Mouse (Mus musculus) 416B (cell line): Measurements from ENCODE around the gene Nhlrc4.
A peak's percentile ranks its signal among the peaks of the same experiment; 100 is the strongest.

Source experiments
- DNase-seq: peaks from one replicate; pipeline ENCODE4 v3.0.0; 2011; ENCODE audit warnings: low read depth

Gene Nhlrc4

DNA sequence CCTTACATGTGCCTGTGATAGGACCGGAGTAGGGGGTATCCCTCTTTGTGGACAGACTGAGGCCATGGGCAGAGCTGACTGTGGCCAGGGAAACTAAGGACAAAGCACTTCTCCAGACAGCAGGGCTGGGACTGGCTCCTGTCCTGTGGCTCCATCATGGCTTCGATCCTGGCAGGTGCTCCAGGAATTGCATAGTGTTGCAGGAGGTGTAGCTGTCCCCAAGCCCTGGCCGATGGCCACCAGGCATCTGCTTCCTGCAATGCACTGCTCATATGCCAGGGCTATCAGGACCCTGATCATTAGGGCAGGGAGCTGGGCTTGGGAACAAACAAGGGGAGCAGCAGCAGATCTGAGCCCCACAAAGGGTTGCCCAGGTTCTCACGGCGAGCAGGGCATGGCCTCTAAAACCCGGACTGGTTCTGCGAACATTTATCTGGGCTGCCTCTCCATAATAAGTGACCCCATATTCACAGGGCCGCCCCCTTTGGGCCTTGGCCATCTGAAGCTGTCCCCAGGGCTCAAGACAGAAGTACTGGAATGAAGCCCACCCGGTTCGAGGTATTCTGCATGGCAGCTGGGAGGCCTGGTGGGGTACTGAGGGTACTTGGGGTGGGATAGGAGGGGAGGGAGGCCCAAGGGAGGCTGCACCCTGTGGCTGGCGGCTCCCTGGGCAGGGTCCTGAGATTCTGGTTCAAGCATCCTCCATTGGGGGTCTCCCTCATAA is 14.2 kb upstream of the Nhlrc4 start:
- no peak for DNase-seq

DNA sequence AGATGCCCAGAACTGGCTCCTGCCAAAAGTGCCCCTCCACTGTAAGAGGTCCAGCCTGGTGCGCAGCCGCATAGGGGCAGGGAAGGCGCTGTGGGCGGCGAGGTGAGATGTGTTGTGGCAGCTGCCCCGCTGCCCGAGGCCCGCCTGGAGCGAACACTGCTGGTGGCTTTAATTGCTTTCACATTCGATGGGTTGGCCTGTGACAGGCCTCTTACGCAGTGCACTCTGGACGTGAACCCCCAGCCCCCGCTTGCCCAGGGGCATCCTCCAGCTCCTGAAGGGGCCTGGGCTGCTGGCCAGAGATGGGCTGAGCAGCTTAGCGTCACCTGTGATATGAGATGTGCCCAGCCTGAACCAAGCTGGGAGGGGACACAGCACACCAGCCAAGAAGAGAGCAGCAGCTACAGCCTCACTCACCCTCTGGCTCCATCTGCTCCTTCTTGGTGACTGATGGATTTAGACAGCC is 12.9 kb upstream of the Nhlrc4 start:
- DNase-seq: no peak

DNA sequence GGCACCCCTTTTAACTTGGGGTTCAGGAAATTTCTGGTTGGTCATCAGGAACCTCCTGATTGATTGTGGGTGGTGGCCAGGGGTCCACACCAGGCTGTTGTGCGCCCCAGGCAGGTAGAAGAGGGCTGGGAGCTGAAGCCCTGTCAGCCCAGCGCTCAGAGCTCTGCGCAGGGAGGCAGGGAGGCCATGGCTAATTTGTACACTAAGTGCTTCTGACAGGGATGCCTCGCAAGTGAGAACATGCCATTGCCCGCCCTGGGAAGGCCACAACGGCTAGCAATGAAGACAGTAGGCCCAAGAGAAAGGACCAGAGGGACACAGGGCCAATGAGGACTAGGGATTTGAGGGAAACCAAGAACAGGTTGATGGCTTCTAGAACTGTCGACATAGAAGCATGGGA is 11.9 kb upstream of the Nhlrc4 start:
- DNase-seq: no peak

DNA sequence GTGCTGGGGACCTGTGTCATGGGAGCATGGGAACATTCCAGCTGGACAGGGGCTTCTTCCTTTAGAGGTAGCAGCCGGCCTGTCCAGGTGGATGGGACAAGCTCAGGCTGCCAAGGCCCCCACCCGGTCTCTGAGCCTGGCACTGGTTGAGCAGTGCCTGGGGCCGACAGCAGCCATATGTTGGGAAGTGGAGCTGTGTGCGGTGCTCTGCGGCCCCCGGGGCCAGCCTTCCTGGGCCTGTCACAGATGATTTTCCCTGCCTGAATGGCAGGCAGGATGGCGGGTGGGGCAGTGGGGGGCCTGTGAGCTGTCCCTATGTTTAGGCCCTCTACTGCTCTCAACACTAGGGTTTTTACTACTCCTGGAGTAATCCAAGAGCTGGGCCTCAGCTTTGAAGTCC is 11.4 kb upstream of the Nhlrc4 start:
- DNase-seq: no peak

DNA sequence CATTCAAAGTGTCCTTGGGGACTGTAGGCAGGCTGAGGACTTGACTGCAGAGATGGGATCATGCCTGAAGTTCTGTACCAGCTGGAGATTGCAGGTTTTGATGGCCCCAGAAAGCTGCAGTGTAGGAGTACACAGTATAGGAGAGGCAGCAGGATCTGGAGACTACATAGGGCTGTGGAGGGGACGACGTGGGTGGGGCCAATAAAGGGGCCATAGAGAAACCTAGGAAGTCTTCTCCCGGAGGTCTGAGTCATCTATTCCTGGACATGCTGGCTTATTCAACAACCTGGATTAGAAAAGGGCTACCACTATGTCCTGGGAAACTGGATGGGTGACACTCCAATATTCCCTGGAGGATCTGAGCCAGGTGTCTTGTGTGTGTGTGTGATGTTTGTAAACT is 11.0 kb upstream of the Nhlrc4 start:
- no peak for DNase-seq

DNA sequence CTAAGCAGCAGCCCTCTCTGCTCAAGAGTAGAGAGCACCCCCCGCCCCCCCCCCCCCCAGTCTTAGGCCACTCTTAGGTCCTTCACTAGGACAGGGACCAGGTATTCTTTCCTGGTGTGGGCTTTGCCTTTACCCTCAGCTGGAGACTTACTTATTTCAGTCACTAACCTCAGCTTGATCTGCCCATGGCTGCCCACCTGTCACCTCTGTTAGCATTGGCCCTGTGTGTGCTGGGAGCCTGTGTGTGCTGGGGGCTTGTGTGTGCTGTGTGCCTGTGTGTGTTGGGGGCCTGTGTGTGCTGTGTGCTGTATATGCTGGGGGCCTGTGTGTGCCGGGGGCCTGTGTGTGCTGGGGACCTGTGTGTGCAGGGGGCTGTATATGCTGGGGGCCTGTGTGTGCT is 9.9 kb upstream of the Nhlrc4 start:
- no peak for DNase-seq

DNA sequence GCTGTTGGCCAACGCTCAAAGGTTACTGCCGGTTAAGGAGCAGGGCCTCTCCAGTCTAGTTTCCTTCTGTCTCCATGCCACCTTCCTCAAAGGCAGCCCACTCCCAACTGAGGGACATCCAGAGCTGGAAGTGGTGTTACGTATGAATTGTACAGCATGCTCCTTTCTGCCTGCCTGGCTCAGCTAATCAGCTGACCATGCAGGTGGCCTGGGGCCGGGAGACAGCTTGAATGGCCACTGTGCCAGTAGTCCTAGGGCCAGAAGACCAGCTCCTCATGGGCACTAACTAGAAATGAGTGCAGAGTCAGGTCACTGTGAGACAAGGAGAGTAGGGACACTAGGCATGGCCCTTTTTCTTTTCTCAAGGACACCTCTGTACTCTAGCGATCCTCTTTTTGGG is 8.4 kb upstream of the Nhlrc4 start:
- DNase-seq: no peak

DNA sequence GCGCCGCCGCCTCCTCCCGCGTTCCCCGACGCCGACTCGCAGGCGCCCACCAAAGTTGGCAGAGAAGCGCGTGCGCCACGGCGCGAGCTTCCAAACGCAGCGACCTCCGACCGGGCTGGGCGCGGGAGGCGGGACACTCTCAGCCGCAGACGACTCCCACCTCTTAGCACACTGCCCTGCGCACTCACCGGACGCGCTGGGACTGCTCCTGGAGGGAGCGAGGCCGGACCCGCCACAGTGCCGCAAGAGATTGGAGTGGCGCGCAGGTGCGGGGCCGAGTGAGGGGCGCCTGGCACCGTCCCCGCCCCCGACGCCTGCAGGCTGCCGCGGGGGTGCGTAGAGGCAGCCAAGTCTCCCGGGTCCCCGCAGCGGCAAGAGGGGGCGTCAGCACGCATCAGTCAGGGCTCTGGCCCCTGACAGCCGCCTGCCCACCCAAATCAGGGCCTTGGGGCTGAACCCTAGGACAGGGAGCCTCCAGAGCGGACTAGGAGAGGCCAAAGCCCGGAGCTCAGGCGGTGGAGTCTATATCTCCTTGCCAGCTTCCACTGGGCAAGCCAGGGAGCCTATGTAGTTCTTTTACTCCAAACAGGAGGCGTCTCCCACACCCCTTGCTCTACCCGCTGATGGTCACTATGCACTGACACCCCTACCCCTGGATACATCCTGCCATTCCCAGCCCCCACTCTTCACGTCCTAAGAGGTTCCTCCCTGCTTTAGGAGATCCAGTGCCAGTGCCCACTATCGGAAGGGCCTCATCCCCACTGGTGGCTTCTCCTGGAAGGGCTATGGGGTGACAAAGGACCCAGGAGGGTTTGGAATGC is 7.3 kb upstream of the Nhlrc4 start, which contains the start of gene A930017K11Rik:
Gene A930017K11Rik (minus strand): TSS at position 763 of the 821 bp plus-strand sequence.
- DNase-seq: no peak

DNA sequence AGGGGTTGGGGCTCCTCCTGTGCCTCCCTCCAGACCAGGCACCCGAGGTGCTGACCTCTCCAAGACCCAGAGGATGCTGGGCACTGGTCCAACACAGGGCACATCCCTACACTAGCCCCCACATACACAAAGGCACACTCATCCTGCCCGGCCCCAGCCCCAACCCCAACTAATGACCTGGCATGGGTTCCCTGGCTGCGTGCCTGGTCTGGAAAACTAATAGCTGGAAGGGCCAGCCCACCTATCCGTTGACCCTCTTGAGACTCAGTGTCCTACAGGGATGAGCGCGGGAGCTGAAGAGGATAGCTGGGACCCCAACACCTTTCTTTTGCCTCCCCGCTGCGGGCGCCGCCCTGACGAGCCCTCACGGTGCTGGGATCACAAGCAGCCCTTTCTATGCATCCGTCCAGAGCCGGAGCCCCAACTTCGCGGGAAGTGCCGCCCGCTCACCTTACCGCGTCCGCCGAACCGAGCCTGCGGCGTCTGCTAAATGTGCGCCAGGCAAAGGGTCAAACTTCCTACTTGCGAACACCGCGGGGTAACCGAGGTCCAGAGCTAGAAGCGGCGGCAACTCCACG is 6.6 kb upstream of the Nhlrc4 start:
- DNase-seq: no peak

DNA sequence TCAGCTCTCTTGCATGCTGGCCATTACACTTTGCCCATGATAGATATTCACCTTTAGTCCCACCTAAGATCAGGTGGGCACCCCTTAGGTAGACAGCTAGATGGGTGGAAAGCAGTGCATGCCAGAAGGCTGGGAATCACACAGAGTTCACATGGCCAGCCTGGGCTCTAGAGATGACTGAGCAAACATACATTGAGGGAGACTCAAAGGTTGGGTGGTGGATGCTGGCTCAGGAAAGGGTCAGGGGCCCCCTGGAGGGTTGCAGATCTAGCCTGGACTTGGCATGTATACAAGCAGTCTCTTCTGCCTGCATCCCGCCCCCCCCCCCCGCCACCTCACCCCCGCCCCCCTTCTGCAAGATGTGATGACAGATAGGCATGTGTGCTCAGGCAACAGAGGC is 5.9 kb upstream of the Nhlrc4 start:
- no peak for DNase-seq

DNA sequence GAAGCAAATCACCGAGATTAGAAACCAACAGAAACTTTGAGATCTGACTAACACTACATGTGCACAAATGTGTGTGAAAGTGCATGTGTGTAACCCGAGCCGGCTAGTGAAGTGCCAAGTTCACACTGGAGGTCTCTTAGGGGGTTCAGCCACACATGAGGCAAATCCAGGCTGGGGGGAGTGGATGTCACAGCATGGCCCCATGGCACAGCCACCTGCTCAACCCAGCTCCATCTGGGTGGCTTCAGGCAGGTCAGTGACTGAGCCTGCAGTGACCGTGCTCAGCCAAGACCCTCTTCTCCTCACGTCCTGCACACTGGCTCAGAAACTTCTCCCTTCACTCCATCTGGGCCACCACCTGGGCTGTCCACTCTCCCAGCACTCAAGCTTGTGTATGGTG is 5.2 kb upstream of the Nhlrc4 start:
- no peak for DNase-seq

DNA sequence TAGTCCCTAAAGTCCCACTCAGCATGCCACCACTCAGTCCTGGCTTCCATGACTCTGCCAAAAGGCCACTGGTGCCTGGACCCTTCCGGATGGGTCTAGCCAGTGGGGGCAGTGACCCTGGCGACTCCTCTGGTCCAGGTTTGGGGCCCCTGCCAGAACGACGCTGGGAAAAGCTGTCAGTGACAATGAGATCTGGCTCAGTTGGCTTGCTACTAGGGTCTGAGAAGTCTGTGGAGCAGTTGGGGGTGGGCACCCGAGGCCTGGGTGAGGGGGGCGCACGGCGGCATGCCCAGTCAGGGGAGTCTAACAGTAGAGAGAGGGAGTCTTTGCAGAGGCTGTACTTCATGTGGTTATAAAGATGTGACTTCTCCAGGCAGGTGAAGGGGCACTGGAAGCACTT is 3.3 kb upstream of the Nhlrc4 start:
- DNase-seq: no peak

DNA sequence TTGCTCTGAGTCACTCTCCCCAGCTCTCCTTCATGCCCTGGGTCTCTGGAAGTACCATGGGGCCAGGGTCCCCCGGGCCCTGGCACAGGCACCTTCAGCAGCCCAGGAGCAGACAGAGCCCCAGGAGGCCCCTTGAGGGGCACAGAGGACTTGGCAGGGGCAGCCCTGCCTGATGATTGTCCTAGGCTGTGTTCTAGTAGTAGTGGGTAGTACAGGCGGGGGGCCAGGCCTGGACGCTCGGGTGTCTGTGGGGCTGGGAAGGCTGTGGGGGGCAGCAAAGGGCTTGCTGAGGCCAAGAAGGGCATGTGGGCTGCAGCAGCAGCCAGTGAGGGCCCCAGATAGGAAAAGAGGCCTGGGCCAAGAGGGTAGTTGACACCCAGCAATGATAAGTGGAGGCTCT is 2.8 kb upstream of the Nhlrc4 start:
- no peak for DNase-seq

DNA sequence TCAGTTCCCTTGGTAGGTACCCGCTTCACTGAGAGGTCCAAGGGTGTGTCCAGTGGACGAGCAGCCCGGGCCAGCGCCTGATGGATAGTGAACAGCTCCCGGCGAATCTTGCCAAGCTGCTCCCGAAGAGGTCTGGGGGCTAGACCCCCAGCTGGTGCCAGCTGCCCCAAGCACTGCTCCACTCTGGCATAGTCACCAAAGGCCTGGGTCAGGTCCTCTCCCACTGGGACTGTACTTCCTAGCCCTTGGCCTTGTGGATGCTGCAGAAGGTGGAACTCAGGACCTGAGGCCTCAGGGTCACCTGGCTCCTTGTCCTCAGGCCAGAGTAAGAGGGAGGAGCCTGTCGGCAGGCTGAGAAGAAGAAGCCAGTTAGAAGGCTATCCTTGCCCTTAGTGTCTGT is 2.1 kb upstream of the Nhlrc4 start:
- DNase-seq: no peak

DNA sequence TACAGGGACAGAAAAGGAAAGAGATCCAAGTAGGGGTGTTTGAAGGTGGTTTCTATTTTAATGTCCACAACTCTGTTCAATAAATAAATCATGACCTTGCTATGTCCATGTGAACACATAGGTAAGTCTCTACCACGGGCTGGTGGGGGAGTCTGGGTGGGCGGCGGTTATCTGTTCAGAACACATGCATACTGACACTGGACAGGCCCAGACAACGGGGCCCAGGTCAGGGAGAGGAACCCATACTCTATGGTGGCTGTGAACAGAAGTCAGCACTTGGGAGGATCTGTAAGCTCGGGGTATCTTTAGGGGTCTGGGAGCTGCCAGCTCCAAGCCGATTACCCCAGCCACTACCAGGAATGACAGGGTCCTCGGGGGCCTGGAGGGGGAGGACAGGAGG is 1.6 kb upstream of the Nhlrc4 start:
- DNase-seq: no peak

DNA sequence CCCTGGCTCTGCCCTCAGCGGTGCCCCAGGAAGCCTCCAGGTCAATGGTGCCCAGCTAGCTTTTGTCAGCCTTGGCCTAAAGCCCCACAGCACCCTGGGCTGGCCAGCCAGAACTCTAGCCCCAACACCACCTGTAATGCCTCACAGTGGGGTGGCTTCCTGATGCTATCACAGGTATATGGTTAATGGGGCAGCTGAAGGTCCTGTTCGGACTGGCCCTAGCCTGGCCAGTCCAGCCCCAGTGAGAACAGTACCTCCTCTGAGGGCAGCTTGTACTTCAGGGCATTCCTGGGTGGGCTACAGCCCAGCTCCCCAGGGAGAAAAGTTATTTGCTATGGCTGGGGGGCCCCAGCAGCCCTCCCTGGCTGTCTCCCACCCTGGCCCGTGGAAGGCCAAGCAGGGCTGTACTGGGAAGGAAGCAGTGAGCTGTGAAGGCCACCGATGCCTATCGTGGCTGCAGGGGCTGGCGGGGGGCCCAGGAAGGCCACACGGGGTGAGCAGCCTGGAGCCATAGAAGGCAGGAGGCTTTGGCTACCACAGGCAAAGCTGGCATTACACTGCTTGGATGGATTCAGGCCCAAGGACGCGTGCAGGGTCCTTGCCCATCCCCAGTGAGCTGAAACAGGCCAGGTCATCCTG is 875 bp upstream of the Nhlrc4 start:
- DNase-seq: no peak

DNA sequence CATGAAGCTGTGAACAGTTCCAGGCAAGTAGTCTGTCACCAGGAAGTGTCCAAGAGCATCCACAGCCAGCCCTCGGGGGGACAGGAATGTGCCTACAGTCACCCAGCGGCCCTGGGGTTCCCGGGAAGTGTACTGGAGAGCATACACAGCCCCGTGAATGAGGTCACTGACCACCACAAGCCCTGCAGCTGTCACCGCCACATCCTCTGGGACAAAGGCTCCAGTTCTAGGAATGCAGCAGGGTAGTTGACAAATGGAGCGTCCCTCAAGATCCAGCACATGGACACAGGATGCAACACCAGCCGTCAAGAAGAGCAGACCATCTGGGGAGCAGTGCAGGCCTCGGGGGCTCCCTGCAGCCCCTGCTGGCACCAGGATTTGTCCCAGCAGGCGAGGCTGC is 992 bp downstream of the Nhlrc4 start:
- no peak for DNase-seq

DNA sequence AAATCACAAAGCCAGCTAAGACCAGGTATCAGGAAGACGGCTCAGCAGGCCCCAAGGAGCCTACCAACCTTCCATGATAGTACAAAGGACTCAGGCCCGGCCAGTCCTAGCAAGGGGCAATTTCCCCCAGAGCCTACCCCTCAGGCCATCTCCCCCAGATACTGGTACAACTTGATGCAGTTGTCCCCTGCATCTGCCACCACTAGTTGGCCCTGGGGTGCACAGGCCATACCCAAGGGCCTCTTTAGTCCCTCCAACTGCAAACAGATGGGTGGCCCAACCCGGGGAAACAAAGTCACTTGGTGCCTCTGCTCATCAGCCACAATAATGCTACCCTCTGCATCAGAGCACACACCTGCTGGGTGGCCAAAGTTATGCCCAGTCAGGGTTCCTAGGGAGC is 1.5 kb downstream of the Nhlrc4 start:
- no peak for DNase-seq

DNA sequence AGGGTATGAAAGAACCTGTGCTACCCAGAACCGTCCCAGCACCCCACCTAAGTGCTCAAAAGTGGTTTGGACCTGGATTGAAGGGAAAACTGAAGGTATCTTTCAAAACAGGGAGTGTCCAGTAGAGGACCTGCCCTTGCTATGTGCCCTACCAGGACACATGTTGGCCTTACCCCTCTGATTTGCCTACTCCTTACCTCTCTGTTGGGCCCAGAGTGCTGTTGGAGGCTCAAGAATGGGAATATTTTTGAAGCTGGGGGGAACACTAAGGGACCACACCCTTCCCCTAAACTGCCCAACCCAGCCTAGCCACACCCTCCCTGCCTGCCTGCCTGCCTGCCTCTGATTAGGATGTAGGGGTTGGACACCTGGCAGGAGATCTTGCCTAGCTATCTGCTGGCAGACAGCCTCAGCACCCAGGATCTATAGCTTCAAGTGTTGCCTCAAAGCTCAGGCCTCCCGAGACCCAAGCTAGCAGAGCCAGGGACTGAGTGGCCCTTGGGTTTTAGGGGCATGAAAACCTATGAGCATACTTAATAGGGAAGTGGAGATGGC is 2.1 kb downstream of the Nhlrc4 start:
- DNase-seq: no peak

DNA sequence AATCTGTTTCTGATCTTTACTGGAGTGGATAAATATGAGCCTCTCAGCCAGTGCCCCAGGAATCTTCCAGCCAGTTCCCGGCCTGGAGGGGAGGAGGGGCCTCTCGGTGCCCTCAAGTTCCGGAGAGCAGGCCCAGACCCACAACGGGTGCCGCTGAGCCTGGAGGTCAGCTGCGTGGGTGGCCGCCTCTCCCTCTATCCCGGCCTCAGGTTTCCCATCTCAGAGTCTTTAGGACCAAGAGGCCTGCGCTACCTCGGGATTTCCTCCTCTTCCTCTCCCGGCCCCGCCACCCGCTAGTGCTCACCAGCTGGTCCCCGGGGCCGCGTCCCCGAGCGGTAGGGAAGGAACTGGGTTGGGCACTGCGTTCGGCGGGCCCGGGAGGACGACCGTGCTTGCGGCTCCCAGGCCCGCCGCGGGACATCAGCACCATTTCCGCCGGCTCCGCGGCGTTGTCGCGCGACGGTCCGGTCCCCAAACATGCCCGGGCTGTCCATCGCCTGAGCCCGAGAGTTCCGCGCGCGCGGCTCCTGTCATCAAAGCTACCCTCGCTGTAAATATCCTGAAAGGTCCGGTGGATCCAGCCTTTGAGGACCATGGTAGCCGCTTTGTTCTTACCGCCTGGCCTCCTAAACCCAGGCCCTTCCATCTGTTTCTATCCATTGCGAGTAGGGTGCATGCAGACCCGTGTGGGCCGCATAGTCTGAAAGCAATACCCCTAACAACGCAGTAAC is 3.1 kb downstream of the Nhlrc4 start:
- DNase-seq: peak; percentile 77

DNA sequence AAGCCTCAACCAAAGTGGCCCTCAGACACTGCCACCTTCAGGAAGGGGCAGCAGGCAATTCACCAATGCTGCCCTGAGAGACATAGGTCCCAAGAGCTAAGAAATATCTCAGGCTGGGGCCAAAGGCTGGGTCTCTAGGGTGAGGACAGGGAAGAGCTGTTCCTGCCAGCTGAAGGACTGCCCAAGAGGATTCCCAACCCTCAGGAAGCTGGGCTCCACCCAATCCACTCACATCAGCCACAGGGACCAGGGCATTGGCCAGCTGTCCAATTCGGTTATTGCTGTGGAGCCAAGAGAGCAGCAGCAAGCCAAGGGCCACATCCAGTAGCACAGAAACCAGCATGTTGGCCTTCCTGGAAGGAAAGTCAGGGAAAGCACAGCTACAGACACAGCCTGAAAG is 10.2 kb downstream of the Nhlrc4 start:
- DNase-seq: no peak

DNA sequence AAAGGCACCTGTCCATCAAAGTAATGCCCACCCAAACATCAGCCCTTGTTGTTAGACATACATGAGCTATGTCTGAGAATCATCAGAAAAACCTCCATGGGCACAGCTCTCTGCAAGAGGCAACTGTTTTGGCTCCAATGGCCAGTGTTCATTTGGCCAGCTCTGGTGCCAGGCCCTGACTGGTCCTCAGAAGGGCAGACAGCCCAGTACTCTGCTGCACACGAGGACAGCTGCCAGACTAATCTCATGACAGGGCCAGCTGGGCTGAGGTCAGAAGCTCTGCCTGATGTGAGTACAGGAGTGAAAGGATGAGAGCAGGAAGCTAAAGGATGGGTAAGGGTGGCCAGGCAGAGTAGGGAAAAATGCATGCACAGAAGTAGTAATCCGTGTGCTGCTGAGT is 19.4 kb downstream of the Nhlrc4 start:
- DNase-seq: no peak
